Mouse (Mus musculus) layer of hippocampus, postnatal 14 days (tissue): ENCODE results near the gene Col5a2. TPM values are rescaled to one million over a fixed set of nuclear protein-coding genes. Genes with fewer than 3 reads are reported as not detected.
"Not testable (repeated sequence)": the region's sequence is repeated elsewhere in the genome, so short reads cannot be mapped to it uniquely, and the experiment has no call there.

Experiments used
- DNase-seq, 2 experiments: peaks; one replicate each; pipeline ENCODE4 v3.0.0; 2021 to 2022; ENCODE audit warnings: low spot score in 2 of 2, mixed read lengths in 1 of 2
- total RNA-seq, 2 experiments: library from RNA; stranded (reverse); gene quantifications; 2 replicates each; pipeline ENCODE4 v1.2.3; 2021

The Col5a2 gene
- total RNA-seq, 2 experiments from 2014 or later: 10.2 to 13.1 TPM

DNA sequence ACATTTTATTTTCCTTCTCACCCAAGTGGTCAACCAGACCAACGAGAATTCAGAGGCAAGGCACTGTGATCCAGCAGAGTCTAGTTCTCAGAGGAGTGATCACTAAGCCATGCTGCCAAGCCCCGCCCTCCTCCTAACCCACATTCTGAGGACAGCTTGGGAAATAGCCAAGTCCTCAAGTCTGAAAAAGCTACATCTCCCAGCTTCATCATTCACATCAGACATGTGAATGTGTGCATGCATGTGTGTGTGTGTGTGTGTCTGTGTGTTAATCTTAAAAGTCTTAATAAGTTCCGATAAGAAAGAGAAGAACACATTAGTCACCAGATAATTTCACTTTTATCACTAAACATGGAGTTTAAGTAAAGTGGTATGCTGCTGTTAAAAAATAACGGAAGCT, 72.6 kb downstream of the Col5a2 start:
- DNase-seq: no peak

DNA sequence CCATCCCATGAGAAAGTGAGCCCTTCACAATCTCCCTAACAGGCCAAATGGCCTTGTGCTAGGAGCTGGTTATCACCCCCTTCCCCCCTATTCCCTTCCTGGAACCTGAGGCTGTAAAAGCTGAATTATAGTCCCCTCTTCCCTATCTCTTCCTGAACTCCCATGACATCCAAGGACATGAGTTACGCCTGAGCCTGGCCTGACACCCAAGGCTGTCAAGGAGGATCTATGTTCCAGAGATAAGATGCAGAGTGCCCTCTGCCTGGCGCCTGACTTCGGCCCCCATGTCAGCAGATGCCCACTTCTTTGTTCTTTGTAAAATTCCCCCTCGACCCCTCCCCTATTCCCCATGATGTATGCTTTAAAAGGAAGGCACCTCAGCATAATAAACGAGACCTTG, 73.9 kb downstream of the Col5a2 start:
- not testable (repeated sequence) for DNase-seq

DNA sequence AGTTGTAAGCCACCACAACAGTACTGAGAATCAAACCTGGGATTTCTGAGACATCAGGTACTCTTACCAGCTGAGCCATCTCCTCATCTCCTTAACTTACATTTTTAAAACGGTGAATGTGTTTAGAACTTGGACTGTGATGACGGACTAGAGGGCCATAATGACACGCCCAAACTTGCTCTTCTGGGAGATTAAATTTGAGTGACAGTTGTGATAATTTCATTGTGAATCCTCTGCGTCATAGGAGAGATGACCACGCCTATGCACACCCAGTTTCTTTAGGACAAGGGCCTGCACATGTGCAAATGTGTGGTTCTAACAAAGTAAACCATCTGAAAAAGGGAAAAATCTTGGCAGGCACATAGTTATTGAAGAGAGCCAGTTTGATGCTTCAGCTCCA, 79.2 kb downstream of the Col5a2 start:
- no peak for DNase-seq

DNA sequence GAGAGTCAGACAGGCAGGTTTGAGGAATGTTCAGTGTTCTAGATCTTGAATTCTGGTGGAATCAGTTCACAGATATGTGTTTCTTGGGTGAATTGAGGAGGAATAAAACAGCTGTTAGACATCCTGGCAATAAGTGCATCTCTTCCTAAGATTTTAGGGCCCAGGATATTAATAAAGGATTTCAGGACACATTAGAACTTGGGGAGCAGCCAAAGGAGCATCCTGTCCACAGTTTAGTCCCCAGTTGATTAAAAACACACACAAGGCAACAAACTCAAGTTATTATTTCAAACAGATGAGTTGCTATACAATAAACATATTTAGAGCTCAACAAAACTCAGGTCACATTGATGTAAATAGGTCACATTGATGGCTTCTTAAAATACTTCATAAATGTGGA, 82.5 kb downstream of the Col5a2 start:
- DNase-seq: no peak

DNA sequence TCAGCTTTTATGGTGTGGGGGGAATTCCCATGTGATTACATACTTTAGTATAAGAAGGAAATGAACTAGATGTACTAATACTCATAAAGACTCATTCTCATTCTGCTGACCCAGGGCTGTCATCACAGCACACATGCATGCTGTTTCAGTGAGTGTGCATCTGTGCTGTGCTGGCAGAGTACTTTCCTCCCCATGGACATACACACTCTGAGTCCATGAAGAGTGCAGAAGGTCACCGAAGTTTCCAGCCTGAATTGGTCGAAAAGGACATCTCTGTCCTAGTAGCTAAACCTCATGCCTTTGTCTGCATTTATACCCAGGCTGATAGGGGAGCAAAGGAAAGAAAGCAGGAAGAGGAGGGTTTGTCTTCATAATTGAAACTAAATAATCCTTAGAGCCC, 83.2 kb downstream of the Col5a2 start:
- DNase-seq: no peak

DNA sequence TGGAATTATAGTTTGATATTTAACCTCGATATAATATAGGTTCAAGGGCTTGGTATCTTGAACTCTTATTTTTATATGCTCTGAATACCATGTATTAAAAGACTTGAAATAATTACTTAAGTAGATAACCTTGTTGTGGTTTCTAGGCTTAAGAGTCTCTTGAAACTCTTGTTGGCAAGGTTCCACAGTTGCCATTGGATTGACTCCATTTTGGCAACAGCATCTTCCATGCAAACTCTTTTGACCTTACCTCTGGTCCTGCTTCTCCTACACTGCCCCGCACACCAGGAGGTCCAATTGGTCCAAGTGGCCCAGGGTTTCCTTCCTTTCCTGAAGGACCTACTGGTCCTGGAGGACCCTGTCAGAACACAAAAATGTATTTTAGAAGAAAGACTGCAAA, 121.2 kb downstream of the Col5a2 start:
- no peak for DNase-seq

DNA sequence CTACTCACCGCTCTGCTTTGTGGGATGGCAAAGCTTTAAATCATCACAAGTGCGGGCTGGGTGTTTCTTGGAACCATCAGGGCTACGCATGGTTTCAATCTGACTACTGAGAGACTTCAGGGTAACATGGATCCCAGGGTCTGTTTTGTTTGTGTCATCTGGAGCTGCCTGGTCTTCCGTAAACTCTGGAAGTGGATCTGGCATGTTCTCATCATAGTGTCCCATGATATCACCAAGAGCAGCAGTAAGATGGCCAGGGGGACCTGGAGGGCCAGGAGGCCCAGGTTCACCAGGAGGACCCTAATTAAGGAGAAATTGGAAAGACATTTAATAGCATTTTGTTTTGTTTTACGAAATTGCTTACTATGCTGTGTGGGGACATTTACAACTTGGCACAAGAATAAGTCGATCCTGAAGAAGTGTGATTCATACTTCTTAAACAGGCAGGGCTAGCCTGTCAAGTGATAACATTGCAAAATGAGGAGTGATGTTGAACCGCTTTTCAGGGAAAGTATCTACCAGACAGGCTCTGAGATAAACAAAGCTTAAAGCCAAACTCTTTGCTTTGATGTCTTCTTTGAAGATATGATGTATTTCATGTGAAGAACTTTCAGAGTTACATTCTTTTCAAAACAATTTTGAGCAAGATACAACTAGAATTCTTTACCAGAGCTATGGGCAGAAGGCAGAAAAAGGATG, 122.9 kb downstream of the Col5a2 start:
- DNase-seq: no peak

DNA sequence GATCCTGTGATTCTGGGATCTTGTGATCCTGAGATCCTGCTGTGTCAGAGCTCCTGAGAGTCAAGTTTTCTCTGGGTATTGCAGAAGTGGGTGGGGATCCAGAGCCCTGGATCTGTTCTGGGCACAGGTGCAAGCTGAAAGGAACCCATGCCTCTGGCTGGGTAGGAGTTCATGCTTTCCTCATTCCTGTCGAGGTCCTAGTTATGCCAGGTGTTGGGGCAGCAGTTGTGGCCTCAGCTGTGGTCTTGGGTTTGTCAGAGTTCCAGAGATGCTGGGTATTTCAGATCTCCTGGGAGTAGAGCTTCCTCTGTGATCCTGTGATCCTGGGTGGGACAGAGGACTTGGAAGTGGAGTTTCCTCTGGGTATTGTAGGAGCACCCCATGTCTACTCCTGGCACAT, 137.7 kb downstream of the Col5a2 start:
- no peak for DNase-seq

DNA sequence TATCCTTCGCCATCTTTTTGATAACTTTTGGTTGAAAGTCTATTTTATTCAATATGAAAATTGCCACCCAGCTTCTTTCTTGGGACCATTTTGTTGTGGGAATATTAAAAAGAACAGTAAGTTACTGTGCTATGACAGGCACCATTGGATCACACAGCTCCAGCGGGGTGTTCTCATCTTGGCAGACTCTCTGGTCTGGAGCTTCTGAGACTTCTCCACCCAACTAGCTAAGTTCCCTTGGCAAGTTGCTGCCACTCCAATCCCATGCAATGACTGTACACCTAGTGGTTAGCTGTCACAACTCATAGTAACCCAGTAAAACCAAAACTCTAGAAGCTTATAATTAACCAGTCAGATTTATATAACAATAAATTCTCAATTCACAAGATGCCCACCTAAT, 139.8 kb downstream of the Col5a2 start:
- no peak for DNase-seq

DNA sequence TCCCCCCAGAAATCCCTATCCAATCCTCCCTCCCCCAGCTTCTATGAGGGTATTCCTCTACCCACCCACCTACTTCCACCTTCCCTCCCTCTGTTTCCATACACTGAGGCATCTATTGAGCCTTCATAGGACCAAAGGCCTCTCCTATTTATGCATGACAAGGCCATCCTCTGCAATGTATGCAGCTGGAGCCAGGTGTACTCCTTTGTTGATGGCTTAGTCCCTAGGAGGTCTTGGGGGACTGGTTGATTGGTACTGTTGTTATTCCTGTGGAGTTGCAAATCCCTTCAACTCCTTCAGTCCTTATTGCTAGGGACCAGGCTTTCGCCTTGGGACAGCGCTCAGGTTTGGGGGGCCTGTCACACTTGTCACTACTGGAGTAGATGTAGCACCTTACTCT, 143.4 kb downstream of the Col5a2 start:
- no peak for DNase-seq

DNA sequence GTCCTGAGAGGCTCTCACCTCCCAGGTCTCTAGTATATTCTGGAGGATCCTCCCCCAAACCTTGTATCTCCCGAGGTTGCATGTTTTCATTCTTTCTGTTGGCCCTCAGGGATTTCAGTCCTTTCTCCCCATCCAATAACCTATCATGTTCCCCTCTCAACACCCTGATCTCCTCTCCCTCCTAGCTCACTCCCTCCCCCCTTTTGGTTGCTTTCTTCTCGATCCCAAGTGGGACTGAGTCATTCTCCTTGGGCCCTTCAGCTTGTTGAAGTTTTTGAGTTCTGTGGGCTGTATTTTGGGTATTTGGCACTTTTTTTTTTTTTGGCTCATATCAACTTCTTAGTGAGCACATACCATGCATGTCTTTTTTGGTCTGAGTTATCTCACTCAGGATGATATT, 143.9 kb downstream of the Col5a2 start:
- no peak for DNase-seq

DNA sequence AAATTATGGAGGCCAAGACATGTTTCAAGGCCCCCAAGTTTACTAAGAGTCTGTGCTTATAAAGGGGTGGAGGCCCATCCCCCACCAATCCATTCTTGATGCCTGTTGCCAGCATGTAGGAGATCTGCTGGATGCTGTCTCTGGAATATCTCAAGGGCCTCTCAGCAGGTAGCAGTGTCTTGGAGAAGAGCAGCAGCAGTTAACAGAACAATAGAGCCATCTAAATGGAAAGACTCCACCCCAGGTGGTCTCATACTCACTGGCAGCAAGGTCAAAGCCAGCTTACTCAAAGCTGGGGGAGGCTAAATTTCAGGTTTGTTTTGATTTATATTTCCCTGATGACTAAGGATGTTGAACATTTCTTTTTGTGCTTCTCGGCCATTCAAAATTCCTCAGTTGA, 145.1 kb downstream of the Col5a2 start:
- no peak for DNase-seq

DNA sequence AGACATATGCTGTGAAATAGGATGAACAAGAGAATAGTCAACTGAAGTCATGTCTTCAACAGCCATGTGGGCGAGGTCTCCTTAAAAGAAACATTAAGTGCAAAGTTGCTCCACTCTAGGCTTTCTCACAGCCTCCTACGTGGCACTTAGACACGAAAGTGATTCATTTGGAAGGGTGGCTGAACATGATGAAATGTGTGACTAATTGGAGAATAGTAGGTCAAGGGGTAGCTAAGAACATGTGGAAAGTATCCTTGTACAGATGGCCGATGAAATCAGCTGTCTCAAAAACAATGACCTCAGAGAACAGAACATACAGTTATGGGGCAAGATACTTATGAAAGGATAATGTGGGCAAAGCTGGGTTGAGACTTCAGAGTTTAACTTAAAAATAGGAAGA, 147.1 kb downstream of the Col5a2 start:
- DNase-seq: no peak

DNA sequence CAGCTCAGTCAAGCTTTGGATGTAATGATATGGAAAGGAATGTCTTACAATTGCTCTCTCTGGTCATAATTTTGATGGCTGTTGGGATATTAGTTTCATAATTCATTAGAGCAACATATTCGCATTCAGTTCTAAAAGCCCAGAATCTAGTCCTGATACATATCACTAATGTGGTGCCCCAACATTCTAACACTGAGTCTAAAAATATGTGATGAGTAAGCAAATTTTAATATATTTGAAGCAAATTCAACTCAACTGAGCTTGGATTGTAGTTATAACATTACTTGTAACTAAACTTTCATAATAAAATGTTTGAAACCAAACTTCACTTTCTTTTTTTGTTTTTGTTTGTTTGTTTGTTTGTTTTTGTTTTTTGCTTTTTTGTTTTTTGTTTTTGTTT, 173.9 kb downstream of the Col5a2 start:
- DNase-seq: no peak

Other genes with a start within 250 kb of the Col5a2 start
- 10 to 100 TPM; 26.6 to 46.5 TPM for gene Col3a1, start 191.7 kb downstream of the Col5a2 start, total RNA-seq